Mouse (Mus musculus) midbrain, embryonic 14.5 days (tissue): ENCODE data around the gene Spaca6. TPM values are rescaled to one million over a fixed set of nuclear protein-coding genes. Genes with fewer than 3 reads are reported as not detected.
A peak's percentile ranks its signal among the peaks of the same experiment; 100 is the strongest.

ENCODE experiments used
- ATAC-seq: fragments of 200-750 bp; cut with Nextera tagmentation; 2 replicates; pipeline ENCODE4 v1.8.0; 2017; ENCODE audit warnings: moderate number of reproducible peaks, moderate library complexity; ENCODE audit not compliant: low FRiP score, low TSS enrichment
- DNase-seq: peaks from one replicate; pipeline ENCODE4 v3.0.0-alpha.2; 2015
- H3K27ac ChIP-seq: fragments of 300-500 bp; sonication (generic); replicated peaks from 2 replicates; pipeline ENCODE4 v1.5.1; 2014; ENCODE audit warnings: mild to moderate bottlenecking, low read depth, low read length, moderate library complexity
- H3K27me3 ChIP-seq: fragments of 300-500 bp; sonication (generic); 2 replicates; pipeline ENCODE4 v1.6.1; 2014; ENCODE audit warnings: low read length, control low read depth, mixed read lengths; ENCODE audit not compliant: control insufficient read depth, insufficient read depth
- H3K36me3 ChIP-seq: fragments of 300-500 bp; sonication (generic); 2 replicates; pipeline ENCODE4 v1.6.1; 2014; ENCODE audit warnings: low read length, control low read depth; ENCODE audit not compliant: control insufficient read depth, insufficient read depth
- H3K4me1 ChIP-seq: fragments of 300-500 bp; sonication (generic); 2 replicates; pipeline ENCODE4 v1.6.1; 2014; ENCODE audit warnings: mild to moderate bottlenecking, antibody characterized with exemption, low read length, control low read depth; ENCODE audit not compliant: control insufficient read depth, insufficient read depth
- H3K4me2 ChIP-seq: fragments of 300-500 bp; sonication (generic); 2 replicates; pipeline ENCODE4 v1.6.1; 2014; ENCODE audit warnings: mild to moderate bottlenecking, low read length, moderate library complexity
- H3K4me3 ChIP-seq: fragments of 300-500 bp; sonication (generic); replicated peaks from 2 replicates; pipeline ENCODE4 v1.5.1; 2014; ENCODE audit warnings: low read depth, low read length
- H3K9ac ChIP-seq: fragments of 300-500 bp; sonication (generic); replicated peaks from 2 replicates; pipeline ENCODE4 v1.6.1; 2014; ENCODE audit warnings: mild to moderate bottlenecking, low read length, moderate library complexity
- H3K9me3 ChIP-seq: fragments of 300-500 bp; sonication (generic); 2 replicates; pipeline ENCODE4 v1.6.1; 2016; ENCODE audit warnings: low read length, control low read depth, mixed read lengths; ENCODE audit not compliant: control insufficient read depth
- WGBS: fragments of 180-500 bp; shearing (Covaris S2); extraction: QIAGEN DNeasy Blood & Tissue Kit; methylation state at CpG from one replicate; pipeline ENCODE4 v1.1.7; 2014; 5-methylcytosine and 5-hydroxymethylcytosine counted together
- polyA plus RNA-seq: library from polyadenylated mRNA; unstranded; fragments of >200 nt; fragmentation: Nextera tagmentation; extraction: Ambion mirVana; gene quantifications from 2 replicates; pipeline ENCODE4 v1.2.1, GENCODE M21; 2014

Spaca6 gene
- polyA plus RNA-seq, 1 experiment from 2014 or later: 18.5 TPM

DNA sequence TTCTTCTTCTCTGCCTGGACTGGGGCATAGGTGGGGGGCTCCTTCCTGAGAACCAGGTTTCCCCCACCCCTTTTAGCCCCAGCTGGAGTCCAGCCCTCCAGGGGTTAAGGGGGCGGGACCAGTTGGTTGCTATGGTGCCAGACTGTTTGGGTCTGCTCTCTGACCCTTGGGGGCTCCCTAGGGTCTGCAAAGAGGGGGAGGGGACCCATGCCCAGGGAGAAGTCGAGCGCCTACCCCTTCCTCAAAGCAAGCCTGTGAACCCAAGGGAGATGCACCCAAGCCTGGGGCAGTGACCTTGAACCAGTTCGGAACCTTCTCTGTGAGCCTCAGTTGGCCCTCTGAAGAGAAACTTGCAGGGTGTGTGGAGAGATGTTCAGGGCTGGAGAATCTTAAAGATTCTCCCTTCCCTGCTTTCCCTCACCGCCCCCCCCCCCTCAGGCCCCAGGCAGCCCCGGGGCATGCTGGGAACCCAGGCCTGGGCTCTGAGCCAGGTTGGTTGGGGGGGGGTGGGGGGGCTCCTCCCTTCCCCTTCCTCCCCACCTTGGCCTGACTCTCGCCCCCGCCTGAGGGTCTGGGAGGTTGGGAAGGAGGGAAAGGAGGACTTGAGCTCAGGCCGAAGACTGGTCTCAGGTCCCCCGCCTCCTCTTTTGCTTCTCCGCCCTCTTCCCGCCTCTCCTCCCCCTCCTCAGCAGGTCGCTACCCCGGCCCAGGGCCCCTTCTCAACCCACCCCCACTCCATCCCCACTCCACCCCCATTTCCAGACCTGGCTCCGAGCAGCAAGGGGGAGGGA lies 1.4 kb downstream of the Spaca6 start:
- peak overlapping the region; percentile 71 for H3K4me3 ChIP-seq
- no peaks in the 10 kb centered on the region for H3K9me3 ChIP-seq
- DNase-seq (peak; percentile 83), ATAC-seq (peak; percentile 51)
- peaks cover 37% of the 10 kb centered on the region for H3K4me1 ChIP-seq
- peak overlapping the region; percentile 99 for H3K27ac ChIP-seq
- peak overlapping the region; percentile 93 for H3K4me2 ChIP-seq
- peaks cover 21% of the 10 kb centered on the region for H3K36me3 ChIP-seq
- H3K9ac ChIP-seq: peak overlapping the region; percentile 95
- no peaks in the 10 kb centered on the region for H3K27me3 ChIP-seq
- 0% methylated on average over 10 of the region's 15 CpGs for WGBS

DNA sequence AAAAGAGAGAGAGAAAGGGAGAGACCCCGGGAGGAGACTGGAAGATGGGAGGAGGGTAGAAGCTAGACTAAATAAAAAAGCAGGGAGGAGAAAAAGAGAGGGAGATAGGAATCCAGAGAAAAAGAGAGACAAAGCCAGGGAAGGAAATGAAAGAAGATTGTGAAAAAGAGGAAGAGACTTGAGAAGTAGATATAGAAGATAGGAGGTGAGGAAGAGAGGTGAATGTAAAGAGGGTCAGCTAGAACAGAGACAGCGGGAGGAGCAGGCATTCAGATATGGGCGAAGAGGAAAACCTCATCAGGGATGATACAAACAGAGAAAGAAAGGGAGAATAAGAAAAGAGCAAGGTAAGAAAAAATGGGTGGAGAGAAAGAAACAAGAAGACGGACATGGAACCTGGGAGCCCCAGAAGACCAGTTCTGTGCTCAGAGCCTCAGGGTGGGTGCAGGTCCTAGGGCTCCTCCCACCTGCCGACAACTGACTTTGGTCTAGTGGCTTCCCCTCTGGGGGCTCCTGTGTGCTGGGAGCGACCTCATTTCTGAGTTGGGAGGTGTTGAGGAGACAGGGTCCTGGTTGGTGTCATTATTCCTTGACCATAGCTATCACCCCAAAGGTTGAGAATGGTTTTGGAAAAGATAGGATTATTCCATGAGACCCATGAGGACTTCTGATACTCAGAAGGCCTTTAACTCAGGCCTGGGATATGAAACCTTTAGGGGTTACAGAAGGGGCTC lies 2.3 kb downstream of the Spaca6 start:
- peak overlapping the region; percentile 93 for H3K4me2 ChIP-seq
- peak overlapping the region; percentile 95 for H3K9ac ChIP-seq
- ATAC-seq (no peak), DNase-seq (peak; percentile 39)
- H3K27me3 ChIP-seq: no peaks in the 10 kb centered on the region
- WGBS: 0% methylated on average over 6 of the region's 6 CpGs
- peaks cover 25% of the 10 kb centered on the region for H3K36me3 ChIP-seq
- no peaks in the 10 kb centered on the region for H3K9me3 ChIP-seq
- H3K4me3 ChIP-seq: peak overlapping the region; percentile 71
- peaks cover 43% of the 10 kb centered on the region for H3K4me1 ChIP-seq
- peak overlapping the region; percentile 99 for H3K27ac ChIP-seq

DNA sequence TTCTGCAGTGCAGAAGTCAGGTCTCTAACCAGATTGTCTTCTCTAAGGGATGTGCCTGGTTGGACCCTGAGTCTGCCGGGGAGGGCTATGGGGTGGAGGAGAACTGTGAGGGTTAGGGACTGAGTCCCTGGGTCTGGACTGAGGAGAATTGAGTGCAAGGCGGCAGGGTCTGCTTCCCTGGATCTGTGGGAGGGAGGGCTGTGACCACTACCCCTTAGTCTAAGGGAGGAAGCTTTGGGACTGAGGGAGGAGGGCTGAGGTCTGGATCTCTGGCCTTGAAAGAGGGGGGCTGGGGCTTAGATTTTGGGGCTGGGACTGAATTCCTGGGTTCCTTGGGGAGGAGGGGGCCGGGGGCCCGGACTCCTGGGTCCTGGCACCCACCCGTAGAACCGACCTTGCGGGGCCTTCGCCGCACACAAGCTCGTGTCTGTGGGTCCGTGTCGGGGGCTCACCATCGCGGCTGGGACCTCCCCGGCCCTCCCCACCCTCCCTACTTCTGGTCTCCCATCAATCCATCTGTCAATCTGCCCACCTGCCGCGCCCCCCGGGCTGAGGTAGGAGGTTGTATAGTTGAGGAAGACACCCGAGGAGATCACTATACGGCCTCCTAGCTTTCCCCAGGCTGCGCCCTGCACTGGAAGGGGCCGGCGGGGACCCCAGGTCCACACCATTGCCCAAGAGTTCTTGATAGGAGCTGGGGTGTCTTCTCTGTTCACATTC lies 3.0 kb downstream of the Spaca6 start:
- Histone ChIP-seq H3K27me3 (no peaks in the 10 kb centered on the region), H3K9me3 (no peaks in the 10 kb centered on the region), H3K4me3 (peak overlapping the region; percentile 71), H3K27ac (peak overlapping the region; percentile 99), H3K9ac (peak overlapping the region; percentile 95), H3K4me2 (peak overlapping the region; percentile 93), H3K4me1 (peaks cover 51% of the 10 kb centered on the region), H3K36me3 (peaks cover 28% of the 10 kb centered on the region)
- DNase-seq (no peak), ATAC-seq (no peak)
- 53% methylated on average over 23 of the region's 23 CpGs for WGBS

DNA sequence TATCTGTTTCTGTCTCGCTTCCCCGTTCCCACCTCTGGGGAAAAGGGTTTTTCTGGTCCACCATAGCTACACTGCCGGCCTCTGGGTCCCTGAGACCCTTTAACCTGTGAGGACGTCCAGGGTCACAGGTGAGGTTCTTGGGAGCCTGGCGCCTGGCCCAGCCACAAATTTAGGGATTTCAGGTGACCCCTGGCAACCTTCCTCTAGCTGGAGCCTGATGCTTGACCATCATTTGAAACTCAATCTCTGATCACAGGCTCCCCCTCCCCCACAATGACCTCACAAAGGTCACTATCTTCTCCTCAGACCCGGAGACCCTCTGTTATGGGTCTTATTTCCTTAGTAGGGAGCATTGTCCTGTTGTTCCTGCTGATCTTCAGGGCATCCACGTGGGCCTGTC lies 3.8 kb downstream of the Spaca6 start:
- WGBS: 77% methylated on average over 7 of the region's 7 CpGs

DNA sequence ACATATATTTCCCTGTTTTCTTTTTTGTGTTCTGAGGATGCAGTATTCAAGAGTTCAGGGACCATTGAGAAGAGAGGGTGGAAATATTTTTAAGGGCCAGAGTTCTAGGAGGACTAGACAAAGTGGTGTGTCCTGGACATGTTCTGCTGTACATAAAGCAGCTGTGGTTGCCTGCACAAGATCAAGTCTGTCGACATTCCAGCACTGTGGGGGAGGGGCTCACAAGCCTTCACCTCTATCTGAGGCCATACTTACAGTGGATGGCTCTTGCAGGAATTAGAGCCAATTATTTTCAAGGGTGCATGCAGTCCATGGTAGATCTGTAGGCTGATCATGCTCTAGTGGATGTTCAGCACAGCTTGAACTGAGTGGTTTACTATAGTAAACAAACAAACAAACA lies 7.9 kb downstream of the Spaca6 start:
- ATAC-seq (no peak), DNase-seq (no peak)
- WGBS: 24% methylated on average over 1 of the region's 1 CpGs
- Histone ChIP-seq H3K9ac (no peak overlapping the region), H3K36me3 (peaks cover 41% of the 10 kb centered on the region), H3K27me3 (no peaks in the 10 kb centered on the region), H3K27ac (no peak overlapping the region), H3K4me3 (no peak overlapping the region), H3K9me3 (no peaks in the 10 kb centered on the region), H3K4me2 (no peak overlapping the region), H3K4me1 (peaks cover 66% of the 10 kb centered on the region)

More for the DNA sequence above, 3.8 kb downstream of the Spaca6 start:
- peaks cover 52% of the 10 kb centered on the region for H3K4me1 ChIP-seq
- peaks cover 32% of the 10 kb centered on the region for H3K36me3 ChIP-seq
- H3K9me3 ChIP-seq: no peaks in the 10 kb centered on the region
- ATAC-seq (no peak), DNase-seq (no peak)
- peak overlapping the region; percentile 71; the same call in 1 of the 2 replicates for H3K4me3 ChIP-seq
- peak overlapping the region; percentile 93 for H3K4me2 ChIP-seq
- no peak overlapping the region for H3K9ac ChIP-seq
- no peaks in the 10 kb centered on the region for H3K27me3 ChIP-seq
- H3K27ac ChIP-seq: 0 out of 2 replicates have a peak overlapping the region, but pooled peaks have one; percentile 99

DNA sequence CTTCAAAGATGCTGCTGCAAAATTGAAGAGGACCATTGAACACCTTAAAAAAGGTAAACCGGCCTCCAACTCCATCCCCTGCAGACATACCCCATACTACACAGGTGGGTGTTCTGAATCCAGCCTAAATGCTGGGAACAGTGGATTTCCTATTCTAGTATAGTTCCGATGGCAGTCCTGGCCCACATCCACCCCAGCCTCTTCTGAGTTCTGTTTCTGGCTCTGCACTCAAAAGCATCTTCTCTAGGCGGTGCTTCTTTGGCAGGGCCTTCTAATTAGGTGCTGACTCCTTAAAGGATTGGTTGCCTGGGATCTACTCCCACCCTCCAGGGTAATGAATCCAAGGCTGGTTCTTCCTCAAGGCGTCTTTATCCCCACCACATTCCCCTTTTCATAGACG lies 9.1 kb downstream of the Spaca6 start:
- Histone ChIP-seq H3K36me3 (peaks cover 42% of the 10 kb centered on the region), H3K27me3 (no peaks in the 10 kb centered on the region), H3K27ac (0 out of 2 replicates have a peak overlapping the region, but pooled peaks have one; percentile 9), H3K4me1 (peaks cover 54% of the 10 kb centered on the region), H3K4me3 (no peak overlapping the region), H3K4me2 (no peak overlapping the region), H3K9ac (no peak overlapping the region), H3K9me3 (no peaks in the 10 kb centered on the region)
- DNase-seq: no peak
- no peak for ATAC-seq
- 79% methylated on average over 5 of the region's 5 CpGs for WGBS

DNA sequence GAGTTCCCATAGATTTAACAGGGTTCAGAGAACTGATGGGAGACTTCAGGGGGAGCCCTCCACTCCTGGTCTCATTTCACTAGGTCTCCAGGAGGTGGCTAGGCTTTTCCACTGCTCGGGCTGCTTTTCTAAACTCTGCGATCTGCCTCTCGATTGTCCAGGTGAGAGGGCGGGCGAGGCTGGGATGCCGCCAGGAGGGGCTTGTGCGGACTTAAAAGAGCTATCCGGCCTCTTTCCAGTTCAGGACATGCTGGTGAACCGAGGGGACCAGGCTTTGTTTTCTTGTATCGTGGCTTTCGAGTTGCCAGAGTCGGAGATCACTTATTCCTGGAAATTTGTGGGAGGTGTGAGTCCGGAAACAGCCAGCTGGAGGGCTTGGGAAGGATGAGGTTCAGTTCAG lies 10.5 kb downstream of the Spaca6 start:
- no peaks in the 10 kb centered on the region for H3K27me3 ChIP-seq
- DNase-seq (peak; percentile 47), ATAC-seq (no peak)
- H3K36me3 ChIP-seq: peaks cover 35% of the 10 kb centered on the region
- H3K9ac ChIP-seq: peak overlapping the region; percentile 57
- 9% methylated on average over 13 of the region's 13 CpGs for WGBS
- peaks cover 41% of the 10 kb centered on the region for H3K4me1 ChIP-seq
- H3K9me3 ChIP-seq: no peaks in the 10 kb centered on the region
- H3K27ac ChIP-seq: peak overlapping the region; percentile 87
- peak overlapping the region; percentile 75 for H3K4me2 ChIP-seq
- H3K4me3 ChIP-seq: peak overlapping the region; percentile 39

DNA sequence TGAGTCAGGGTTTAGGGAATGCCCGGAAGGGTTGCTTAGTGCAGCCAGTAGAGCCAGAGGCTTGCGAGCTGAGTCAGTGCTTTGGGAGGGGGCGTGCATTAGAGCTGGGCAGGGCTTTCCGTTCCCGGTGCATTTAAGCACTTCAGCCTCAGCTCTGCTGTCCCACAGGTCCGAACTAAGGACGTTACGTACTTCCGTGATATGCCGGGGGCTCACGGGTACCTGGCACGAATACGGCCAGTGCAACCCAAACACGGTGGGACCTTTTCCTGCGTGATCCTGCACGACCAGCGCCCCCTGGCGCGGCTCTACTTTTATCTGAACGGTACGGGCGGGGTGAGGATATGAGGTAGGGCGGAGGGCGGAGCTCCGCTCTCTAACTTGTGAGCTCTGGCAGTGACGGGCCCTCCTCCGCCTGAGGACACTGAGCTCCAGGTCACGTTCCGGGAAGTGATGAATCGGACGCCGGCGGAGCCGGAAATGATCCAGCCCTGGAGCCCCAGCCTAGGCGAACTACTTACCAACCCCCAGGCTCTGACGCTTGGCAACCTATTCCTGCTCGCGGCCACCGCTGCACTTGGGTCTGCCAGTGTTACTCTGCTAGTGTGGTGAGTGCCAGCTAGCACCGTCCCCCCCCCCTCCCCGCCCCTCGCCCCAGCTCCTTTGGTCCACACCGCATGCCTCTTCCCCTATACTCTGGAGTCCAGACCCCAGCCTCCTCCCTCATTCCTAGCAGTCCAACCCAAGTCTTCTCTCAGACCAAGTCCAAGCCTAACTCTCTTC lies 11.2 kb downstream of the Spaca6 start:
- Histone ChIP-seq H3K4me1 (peaks cover 36% of the 10 kb centered on the region), H3K36me3 (peaks cover 33% of the 10 kb centered on the region), H3K27me3 (no peaks in the 10 kb centered on the region), H3K4me2 (peak overlapping the region; percentile 75), H3K9ac (peak overlapping the region; percentile 57), H3K27ac (peak overlapping the region; percentile 87), H3K9me3 (no peaks in the 10 kb centered on the region), H3K4me3 (peak overlapping the region; percentile 39)
- ATAC-seq: peak; percentile 96
- peak; percentile 96 for DNase-seq
- WGBS: under 1% methylated on average over 43 of the region's 43 CpGs
